Mouse (Mus musculus) heart, embryonic 13.5 days (tissue): ENCODE data around the gene Oas1g. TPM values are rescaled to one million over a fixed set of nuclear protein-coding genes. Genes with fewer than 3 reads are reported as not detected.
"Not testable (repeated sequence)": the region's sequence is repeated elsewhere in the genome, so short reads cannot be mapped to it uniquely, and the experiment has no call there.

Source experiments
- ATAC-seq: fragments of 200-750 bp; cut with Nextera tagmentation; 2 replicates; pipeline ENCODE4 v1.8.0; 2017; ENCODE audit warnings: moderate TSS enrichment; ENCODE audit not compliant: insufficient number of reproducible peaks, low FRiP score, low TSS enrichment; ENCODE audit errors: extremely low read depth
- H3K27ac ChIP-seq: fragments of 300-500 bp; sonication (generic); replicated peaks from 2 replicates; pipeline ENCODE4 v1.5.1; 2015; ENCODE audit warnings: moderate library complexity, mild to moderate bottlenecking, inconsistent platforms
- H3K27me3 ChIP-seq: fragments of 300-500 bp; sonication (generic); replicated peaks from 2 replicates; pipeline ENCODE4 v1.6.1; 2015; ENCODE audit warnings: mild to moderate bottlenecking, inconsistent platforms
- H3K36me3 ChIP-seq: fragments of 300-500 bp; sonication (generic); 2 replicates; pipeline ENCODE4 v1.6.1; 2015; ENCODE audit warnings: mild to moderate bottlenecking, inconsistent platforms
- H3K4me1 ChIP-seq: fragments of 300-500 bp; sonication (generic); 2 replicates; pipeline ENCODE4 v1.6.1; 2015; ENCODE audit warnings: inconsistent platforms
- H3K4me2 ChIP-seq: fragments of 300-500 bp; sonication (generic); 2 replicates; pipeline ENCODE4 v1.6.1; 2015; ENCODE audit warnings: inconsistent platforms, mild to moderate bottlenecking, moderate library complexity
- H3K4me3 ChIP-seq: fragments of 300-500 bp; sonication (generic); 2 replicates; pipeline ENCODE4 v1.5.1; 2015; ENCODE audit warnings: moderate library complexity, mild to moderate bottlenecking, inconsistent platforms
- H3K9ac ChIP-seq: fragments of 300-500 bp; sonication (generic); 2 replicates; pipeline ENCODE4 v1.6.1; 2015; ENCODE audit warnings: inconsistent platforms, mild to moderate bottlenecking, moderate library complexity
- H3K9me3 ChIP-seq: fragments of 300-500 bp; sonication (generic); 2 replicates; pipeline ENCODE4 v1.6.1; 2016; ENCODE audit warnings: inconsistent platforms
- WGBS: fragments of 180-500 bp; shearing (Covaris S2); methylation state at CpG from one replicate; pipeline ENCODE4 v1.1.7; 2015; ENCODE audit warnings: mixed read lengths; 5-methylcytosine and 5-hydroxymethylcytosine counted together
- polyA plus RNA-seq: library from polyadenylated mRNA; unstranded; fragments of >200 nt; fragmentation: Nextera tagmentation; extraction: Ambion mirVana; gene quantifications from 2 replicates; pipeline ENCODE4 v1.2.1, GENCODE M21; 2015

The Oas1g gene
- polyA plus RNA-seq, 1 experiment from 2014 or later, result 0.24 TPM

- no peak overlapping the region for H3K27ac ChIP-seq
- no peaks in the 10 kb centered on the region for H3K27me3 ChIP-seq
- no peak overlapping the region for H3K4me2 ChIP-seq
- no peaks in the 10 kb centered on the region for H3K36me3 ChIP-seq
- H3K4me1 ChIP-seq, result no peaks in the 10 kb centered on the region
- no peak overlapping the region for H3K9ac ChIP-seq
- ATAC-seq, result no peak
- WGBS, result 81% methylated on average over 5 of the region's 5 CpGs
- no peak overlapping the region for H3K4me3 ChIP-seq
- no peaks in the 10 kb centered on the region; the same call in 1 of the 2 replicates for H3K9me3 ChIP-seq
These were observed 14.6 kb upstream of the Oas1g start for GRCm38 (mm10) chr5:120902056-120902455.

- 55% methylated on average over 1 of the region's 1 CpGs for WGBS
- no peaks in the 10 kb centered on the region for H3K4me1 ChIP-seq
These were observed 13.3 kb upstream of the Oas1g start for GRCm38 (mm10) chr5:120900666-120901065.

GRCm38 (mm10) chr5:120898726-120899125 is 11.3 kb upstream of the Oas1g start:
- Histone ChIP-seq H3K27me3 (no peaks in the 10 kb centered on the region), H3K4me2 (no peak overlapping the region), H3K36me3 (no peaks in the 10 kb centered on the region), H3K4me1 (no peaks in the 10 kb centered on the region), H3K4me3 (no peak overlapping the region), H3K9ac (no peak overlapping the region), H3K27ac (no peak overlapping the region), H3K9me3 (no peaks in the 10 kb centered on the region; the same call in 1 of the 2 replicates)
- no peak for ATAC-seq

More at GRCm38 (mm10) chr5:120900666-120901065, 13.3 kb upstream of the Oas1g start:
- Histone ChIP-seq H3K9ac (no peak overlapping the region), H3K27me3 (no peaks in the 10 kb centered on the region), H3K36me3 (no peaks in the 10 kb centered on the region), H3K27ac (no peak overlapping the region), H3K9me3 (no peaks in the 10 kb centered on the region; the same call in 1 of the 2 replicates), H3K4me3 (no peak overlapping the region), H3K4me2 (no peak overlapping the region)
- ATAC-seq, result no peak

- Histone ChIP-seq H3K4me2 (no peak overlapping the region), H3K9me3 (no peaks in the 10 kb centered on the region; the same call in 1 of the 2 replicates), H3K4me1 (no peaks in the 10 kb centered on the region), H3K36me3 (no peaks in the 10 kb centered on the region), H3K9ac (no peak overlapping the region), H3K27ac (no peak overlapping the region), H3K27me3 (no peaks in the 10 kb centered on the region), H3K4me3 (no peak overlapping the region)
- ATAC-seq, result no peak
- 78% methylated on average over 6 of the region's 6 CpGs for WGBS
These were observed 10.9 kb upstream of the Oas1g start for GRCm38 (mm10) chr5:120898307-120898706.

- 72% methylated on average over 11 of the region's 11 CpGs for WGBS
- H3K4me3 ChIP-seq, result no peak overlapping the region
- H3K9me3 ChIP-seq, result no peaks in the 10 kb centered on the region; the same call in 1 of the 2 replicates
- no peaks in the 10 kb centered on the region for H3K4me1 ChIP-seq
- no peak overlapping the region for H3K27ac ChIP-seq
- no peaks in the 10 kb centered on the region for H3K27me3 ChIP-seq
- no peaks in the 10 kb centered on the region for H3K36me3 ChIP-seq
- no peak overlapping the region for H3K9ac ChIP-seq
- no peak for ATAC-seq
- no peak overlapping the region for H3K4me2 ChIP-seq
These were observed 8.0 kb upstream of the Oas1g start for GRCm38 (mm10) chr5:120895231-120895900.

GRCm38 (mm10) chr5:120894692-120895091 is 7.3 kb upstream of the Oas1g start:
- H3K9me3 ChIP-seq, H3K27me3 ChIP-seq, ATAC-seq, H3K9ac ChIP-seq, H3K4me1 ChIP-seq, H3K4me2 ChIP-seq, H3K4me3 ChIP-seq, H3K27ac ChIP-seq, H3K36me3 ChIP-seq: not testable (repeated sequence)
- 63% methylated on average over 2 of the region's 2 CpGs for whole genome bisulfite sequencing

GRCm38 (mm10) chr5:120893866-120894265 is 6.5 kb upstream of the Oas1g start:
- not testable (repeated sequence) for H3K9ac ChIP-seq, H3K27me3 ChIP-seq, ATAC-seq, H3K4me1 ChIP-seq, H3K4me2 ChIP-seq, H3K27ac ChIP-seq, H3K9me3 ChIP-seq, H3K36me3 ChIP-seq, H3K4me3 ChIP-seq
- WGBS, result 85% methylated on average over 4 of the region's 4 CpGs

GRCm38 (mm10) chr5:120892243-120892660 is 4.8 kb upstream of the Oas1g start:
- H3K27ac ChIP-seq, result no peak overlapping the region
- H3K27me3 ChIP-seq, result peaks cover 2% of the 10 kb centered on the region; the same call in 1 of the 2 replicates
- H3K4me3 ChIP-seq, result no peak overlapping the region
- no peaks in the 10 kb centered on the region for H3K9me3 ChIP-seq
- H3K36me3 ChIP-seq, result no peaks in the 10 kb centered on the region
- 52% methylated on average over 2 of the region's 2 CpGs for WGBS
- no peak overlapping the region for H3K9ac ChIP-seq
- H3K4me1 ChIP-seq, result no peaks in the 10 kb centered on the region
- H3K4me2 ChIP-seq, result no peak overlapping the region
- no peak for ATAC-seq

- WGBS, result 66% methylated on average over 2 of the region's 2 CpGs
- H3K4me1 ChIP-seq, H3K27me3 ChIP-seq, H3K4me3 ChIP-seq, H3K9me3 ChIP-seq, H3K27ac ChIP-seq, H3K9ac ChIP-seq, H3K4me2 ChIP-seq, ATAC-seq, H3K36me3 ChIP-seq: not testable (repeated sequence)
These were observed 4.3 kb upstream of the Oas1g start for GRCm38 (mm10) chr5:120891566-120892242.

- no peak overlapping the region for H3K27ac ChIP-seq
- H3K4me3 ChIP-seq, result no peak overlapping the region
- no peak overlapping the region for H3K9ac ChIP-seq
- no peak for ATAC-seq
- no peaks in the 10 kb centered on the region for H3K4me1 ChIP-seq
- WGBS, result 55% methylated on average over 3 of the region's 3 CpGs
- H3K27me3 ChIP-seq, result peaks cover 7% of the 10 kb centered on the region
- no peak overlapping the region for H3K4me2 ChIP-seq
- H3K9me3 ChIP-seq, result no peaks in the 10 kb centered on the region
- H3K36me3 ChIP-seq, result no peaks in the 10 kb centered on the region
These were observed 3.6 kb upstream of the Oas1g start for GRCm38 (mm10) chr5:120890991-120891390.

GRCm38 (mm10) chr5:120890026-120890425 is 2.6 kb upstream of the Oas1g start:
- H3K4me2 ChIP-seq, result no peak overlapping the region
- peaks cover 7% of the 10 kb centered on the region for H3K27me3 ChIP-seq
- 77% methylated on average over 2 of the region's 2 CpGs for WGBS
- no peaks in the 10 kb centered on the region for H3K36me3 ChIP-seq
- H3K4me3 ChIP-seq, result no peak overlapping the region
- H3K27ac ChIP-seq, result no peak overlapping the region
- H3K9me3 ChIP-seq, result no peaks in the 10 kb centered on the region
- no peaks in the 10 kb centered on the region for H3K4me1 ChIP-seq
- no peak for ATAC-seq
- H3K9ac ChIP-seq, result no peak overlapping the region
